Mouse (Mus musculus) ovary, postnatal 36 days (tissue): ENCODE results near the gene Elf2.

Source experiments
- DNase-seq: peaks from one replicate; pipeline ENCODE4 v3.0.0; 2022; ENCODE audit warnings: low spot score, mixed read lengths

The Elf2 gene

GRCm38 (mm10) chr3:51213111-51213510 is 127.4 kb downstream of the Elf2 start:
- DNase-seq: no peak

- DNase-seq: no peak
These were observed 130.0 kb downstream of the Elf2 start for GRCm38 (mm10) chr3:51210485-51210884.

GRCm38 (mm10) chr3:51209503-51210314 is 130.8 kb downstream of the Elf2 start:
- no peak for DNase-seq

DNA sequence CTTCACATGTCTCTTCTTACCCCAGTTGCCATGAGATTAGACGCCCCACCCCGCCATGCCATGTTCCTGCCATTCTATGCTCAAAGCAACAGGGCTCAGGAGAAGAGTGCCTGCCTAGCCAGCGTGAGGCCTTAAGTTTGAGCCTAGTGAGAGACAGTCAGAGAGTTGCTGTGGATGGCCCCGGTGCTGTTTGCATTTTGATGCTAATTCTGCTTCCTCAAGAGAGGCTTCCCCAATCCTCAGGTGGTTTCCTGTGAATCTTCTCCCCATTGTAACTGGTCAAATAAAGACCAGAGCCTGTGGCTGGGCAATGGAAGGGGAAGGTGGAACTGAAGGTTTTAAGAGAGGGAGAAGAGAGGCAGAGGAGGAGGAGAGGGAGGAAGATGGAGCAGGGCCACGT is 131.8 kb downstream of the Elf2 start:
- DNase-seq: no peak

DNA sequence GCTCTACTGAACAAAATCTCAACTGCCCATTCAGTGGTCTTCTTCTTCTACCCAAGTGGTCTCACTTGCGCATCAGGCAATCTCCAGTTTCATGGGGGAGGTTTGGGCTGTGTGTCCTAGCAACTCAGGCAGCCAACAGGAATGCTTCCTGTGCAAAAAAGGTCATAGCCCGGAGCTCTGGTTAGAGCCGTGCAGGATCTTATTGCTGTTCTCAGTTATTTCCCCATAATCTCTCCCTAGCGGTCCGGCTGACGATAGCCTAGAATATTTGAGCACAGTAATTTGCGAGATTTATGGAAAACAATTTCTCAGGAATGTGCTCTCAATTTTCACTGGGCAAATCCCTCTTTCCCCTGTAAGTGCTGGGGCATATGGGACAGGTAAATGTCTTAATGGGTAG is 133.9 kb downstream of the Elf2 start:
- no peak for DNase-seq

- no peak for DNase-seq
These were observed 135.6 kb downstream of the Elf2 start for GRCm38 (mm10) chr3:51204897-51205296.

DNA sequence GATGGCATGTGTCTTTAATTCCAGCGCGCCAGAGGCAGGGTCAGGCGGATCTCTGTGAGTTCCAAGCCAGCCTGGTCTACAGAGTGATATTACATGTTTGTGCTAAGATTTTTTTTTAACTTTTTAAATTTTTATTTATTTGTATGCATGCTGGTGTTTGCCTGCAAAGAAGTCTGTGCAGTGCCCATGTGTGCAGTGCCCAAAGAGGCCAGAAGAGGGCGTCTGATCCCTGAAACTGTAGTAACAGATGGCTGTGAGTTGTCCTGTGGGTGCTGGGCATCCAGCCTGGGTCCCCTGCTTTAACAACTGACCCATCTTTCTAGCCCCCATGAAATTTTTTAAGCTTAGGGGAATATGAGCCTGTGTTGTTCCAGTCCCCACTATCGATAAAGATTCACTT is 136.0 kb downstream of the Elf2 start:
- DNase-seq: no peak

DNA sequence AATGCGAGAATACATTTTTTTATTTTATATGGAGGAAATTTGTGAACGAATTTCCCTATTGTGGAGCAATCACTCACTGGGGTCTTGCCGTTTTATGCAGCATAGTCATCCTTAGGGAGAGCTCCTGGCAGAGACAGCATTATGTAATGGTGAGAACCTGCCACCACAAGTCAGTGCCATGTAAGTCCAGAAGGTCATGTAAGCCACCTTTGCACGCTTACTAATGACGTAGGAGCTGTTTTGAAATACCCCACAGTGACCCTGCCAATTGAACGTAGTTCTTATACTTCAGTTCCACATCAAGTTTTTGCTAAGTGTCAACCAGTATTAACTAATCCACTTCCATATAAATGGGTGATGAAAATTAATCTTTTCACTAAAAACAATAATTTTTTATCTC is 136.6 kb downstream of the Elf2 start:
- DNase-seq: no peak
